Mouse (Mus musculus) 3T3-L1 (cell line): ENCODE measurements around the gene Dscaml1.

Experiments used
- DNase-seq: peaks from one replicate; pipeline ENCODE4 v3.0.0-alpha.2; 2015; ENCODE audit warnings: low read depth, low spot score

Dscaml1 gene

GRCm38 (mm10) chr9:45411803-45412202, 14.6 kb upstream of the Dscaml1 start:
- DNase-seq: peak; percentile 49

GRCm38 (mm10) chr9:45412287-45412686, 14.1 kb upstream of the Dscaml1 start:
- peak; percentile 68 for DNase-seq

- no peak for DNase-seq
Observed at GRCm38 (mm10) chr9:45412700-45413477, 13.5 kb upstream of the Dscaml1 start.

DNA sequence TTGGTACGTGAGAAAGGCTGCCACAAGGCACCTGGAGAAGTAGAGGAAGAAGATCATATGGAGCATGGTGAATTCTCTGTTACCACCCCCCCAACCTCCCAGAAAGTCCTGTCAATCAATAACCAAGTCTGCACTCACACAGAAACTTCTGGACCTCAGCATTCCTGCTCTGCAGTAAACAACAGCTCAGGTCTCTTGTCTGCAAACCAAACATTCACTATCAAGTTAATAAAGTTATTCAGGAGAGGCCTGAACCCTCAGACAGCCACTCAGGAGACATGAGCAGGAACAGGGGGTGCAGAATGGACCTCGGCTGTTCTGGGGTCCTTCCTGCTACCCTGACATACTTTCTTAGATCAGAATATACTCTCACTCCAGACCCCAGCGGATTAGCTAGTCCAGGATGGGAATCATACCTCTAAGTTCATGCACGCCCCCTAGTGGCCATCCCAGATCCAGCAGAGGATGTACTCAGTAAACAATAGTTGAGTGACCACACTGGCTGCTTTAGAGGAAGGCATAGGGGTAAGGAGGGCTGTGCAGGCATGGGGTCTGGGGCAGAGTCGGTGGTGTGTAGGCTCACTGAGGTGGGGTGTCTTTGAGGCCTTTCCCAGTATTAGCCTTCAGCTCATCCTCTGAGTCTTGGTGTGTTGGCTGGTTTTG, 12.8 kb upstream of the Dscaml1 start:
- DNase-seq: peak; percentile 10

GRCm38 (mm10) chr9:45415912-45416311, 10.5 kb upstream of the Dscaml1 start:
- peak; percentile 53 for DNase-seq

DNA sequence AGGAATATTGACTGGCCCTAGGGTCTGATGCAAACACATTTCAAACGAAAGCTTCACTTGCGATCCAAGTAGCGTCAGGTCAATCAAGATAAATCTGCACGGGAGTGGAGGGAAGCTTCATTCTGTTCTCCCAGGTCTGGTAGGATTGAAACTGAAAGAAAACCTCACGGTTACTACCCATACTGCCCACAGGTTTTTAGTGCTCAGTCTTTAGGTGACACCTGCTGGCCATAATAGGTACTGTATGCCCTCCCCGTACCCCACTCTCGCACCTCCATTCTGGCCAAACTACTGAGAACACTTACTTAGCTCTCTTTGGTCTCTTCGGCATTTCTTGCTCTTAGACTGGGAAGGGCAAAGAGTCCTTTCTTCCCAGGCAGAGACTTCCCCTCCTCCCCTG, 9.2 kb upstream of the Dscaml1 start:
- peak; percentile 68 for DNase-seq

- no peak for DNase-seq
Observed at GRCm38 (mm10) chr9:45418252-45418651, 8.2 kb upstream of the Dscaml1 start.

- peak; percentile 6 for DNase-seq
Observed at GRCm38 (mm10) chr9:45421209-45421608, 5.2 kb upstream of the Dscaml1 start.

GRCm38 (mm10) chr9:45422761-45423298, 3.6 kb upstream of the Dscaml1 start:
- no peak for DNase-seq

- DNase-seq: no peak
Observed at GRCm38 (mm10) chr9:45429392-45429791, 3.0 kb downstream of the Dscaml1 start.

DNA sequence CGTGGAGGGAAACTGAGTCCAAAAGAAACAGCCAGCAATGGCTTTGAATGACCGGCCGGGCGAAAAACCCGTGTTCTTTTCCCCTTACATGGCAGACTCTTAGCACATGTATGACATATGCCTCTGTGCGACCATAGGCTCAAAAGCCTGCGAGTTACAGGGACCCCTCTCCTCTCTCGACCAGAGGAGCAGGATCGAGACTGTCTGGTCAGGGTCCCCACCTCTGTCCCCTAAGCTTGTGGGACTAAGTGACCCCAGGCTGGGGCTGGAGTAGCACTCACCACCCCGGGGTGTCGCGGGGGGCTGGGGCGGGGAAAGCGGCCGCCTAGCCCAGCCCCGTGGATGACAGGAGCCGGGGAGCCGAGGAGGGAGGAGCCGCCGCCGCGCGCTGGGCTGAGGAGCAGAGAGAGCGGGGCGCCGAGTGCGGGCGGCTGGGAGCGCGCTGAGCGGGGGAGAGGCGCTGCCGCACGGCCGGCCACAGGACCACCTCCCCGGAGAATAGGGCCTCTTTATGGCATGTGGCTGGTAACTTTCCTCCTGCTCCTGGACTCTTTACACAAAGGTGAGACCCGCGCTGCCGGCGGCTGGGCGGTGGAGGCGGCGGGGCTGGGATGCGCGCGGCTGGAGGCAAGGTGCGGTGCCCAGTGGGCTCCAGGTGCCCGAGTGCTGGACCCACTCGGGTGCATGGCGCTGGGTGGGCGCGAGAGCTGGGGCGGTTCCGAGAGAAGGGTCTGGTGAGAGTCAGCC, 3.7 kb downstream of the Dscaml1 start:
- DNase-seq: no peak

DNA sequence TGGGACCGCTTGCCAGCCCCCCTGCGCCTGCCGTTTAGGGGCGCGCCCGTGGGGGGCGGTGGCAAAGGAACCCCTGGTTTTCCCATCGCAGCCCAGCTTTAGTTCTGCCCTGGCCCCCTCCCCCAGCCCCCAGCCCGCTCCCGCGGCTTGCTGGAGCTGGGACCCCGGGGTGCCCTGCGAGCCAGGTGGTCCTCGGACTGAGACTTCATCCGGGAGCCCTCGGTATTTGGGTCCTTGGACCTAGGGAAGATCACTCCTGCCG, 4.2 kb downstream of the Dscaml1 start:
- no peak for DNase-seq

GRCm38 (mm10) chr9:45431150-45431549, 4.7 kb downstream of the Dscaml1 start:
- DNase-seq: no peak

- DNase-seq: no peak
Observed at GRCm38 (mm10) chr9:45432639-45433038, 6.2 kb downstream of the Dscaml1 start.

DNA sequence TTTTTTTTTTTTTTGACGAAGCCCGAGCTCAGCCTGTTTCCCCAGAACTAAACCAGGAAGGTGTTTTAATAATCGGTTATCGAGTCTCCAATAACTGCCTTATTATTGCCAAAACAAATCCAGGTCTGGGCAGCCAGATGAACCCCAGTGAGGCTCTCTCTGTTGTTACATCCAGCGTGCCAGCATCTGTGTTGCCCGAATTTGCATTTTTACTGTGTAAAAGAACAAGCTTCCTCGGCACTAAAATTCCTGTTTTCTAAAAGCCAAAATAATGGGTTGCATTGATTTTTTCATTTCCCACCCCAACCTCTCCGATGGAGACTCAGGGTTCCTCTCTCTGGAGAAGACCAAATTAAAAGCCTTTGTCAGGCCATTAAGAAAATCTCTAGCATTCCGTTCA, 6.7 kb downstream of the Dscaml1 start:
- DNase-seq: no peak

DNA sequence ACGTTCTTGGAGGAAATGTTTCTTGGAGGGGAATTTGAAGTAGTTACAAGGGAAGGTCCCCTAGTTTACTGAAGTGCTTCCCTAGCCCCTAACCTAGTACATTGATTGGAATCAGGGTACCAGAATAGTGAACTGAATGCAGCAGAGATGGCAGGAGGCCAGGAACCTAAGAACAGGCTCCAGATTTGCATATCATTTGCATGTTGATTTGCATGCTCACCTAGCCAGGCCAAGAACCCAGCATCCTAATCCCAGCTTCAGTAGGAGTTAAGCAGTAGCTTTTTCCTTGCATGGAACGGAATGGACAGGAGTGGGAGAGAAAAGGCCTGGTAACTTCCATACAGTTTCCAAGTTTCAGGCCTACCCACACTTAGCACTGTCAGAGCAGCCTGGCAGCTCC, 7.7 kb downstream of the Dscaml1 start:
- DNase-seq: no peak

- no peak for DNase-seq
Observed at GRCm38 (mm10) chr9:45439025-45439424, 12.6 kb downstream of the Dscaml1 start.

GRCm38 (mm10) chr9:45440083-45440784, 13.8 kb downstream of the Dscaml1 start:
- no peak for DNase-seq

GRCm38 (mm10) chr9:45444251-45444798, 17.9 kb downstream of the Dscaml1 start:
- DNase-seq: no peak

- no peak for DNase-seq
Observed at GRCm38 (mm10) chr9:45449658-45450057, 23.2 kb downstream of the Dscaml1 start.

- no peak for DNase-seq
Observed at GRCm38 (mm10) chr9:45451346-45451745, 24.9 kb downstream of the Dscaml1 start.

DNA sequence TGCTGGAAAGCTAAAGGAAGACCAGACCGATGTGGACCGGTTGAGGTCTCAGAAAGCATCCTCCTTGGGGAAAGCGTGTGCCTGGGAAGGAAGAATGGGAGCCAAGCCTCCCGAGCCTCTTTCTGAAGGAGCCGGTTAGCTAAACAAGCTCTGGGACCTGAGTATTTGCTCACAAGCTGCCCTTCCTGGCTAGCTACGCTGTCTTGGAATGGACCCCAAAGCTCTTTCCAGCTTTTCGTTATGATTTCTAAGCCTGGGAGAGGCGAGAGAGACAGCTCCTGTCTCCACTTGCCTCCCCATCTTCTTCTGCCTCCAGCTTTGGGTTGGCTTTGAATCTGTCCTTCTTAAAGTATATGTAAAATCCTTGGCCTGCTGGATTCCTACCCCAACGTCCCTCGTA, 27.6 kb downstream of the Dscaml1 start:
- DNase-seq: no peak
